Mouse (Mus musculus): Measurements from ENCODE around the gene Sspo.

Gene Sspo

GRCm38 (mm10) chr6:48447929-48448328, at the start of gene Sspo:
Gene Sspo (plus strand): TSS chr6:48448229.
- DNase-seq (ENCODE audit: low spot score in 2 of 2), result no peak

- DNase-seq (ENCODE audit: low spot score in 2 of 2), result no peak
Measured at GRCm38 (mm10) chr6:48399906-48400305, 48.1 kb upstream of the Sspo start.

- no peak for DNase-seq (ENCODE audit: low spot score in 2 of 2)
Measured at GRCm38 (mm10) chr6:48404071-48404470, 44.0 kb upstream of the Sspo start.

GRCm38 (mm10) chr6:48409726-48410343, 38.2 kb upstream of the Sspo start:
- no peak for DNase-seq (ENCODE audit: low spot score in 2 of 2)

GRCm38 (mm10) chr6:48410551-48410950, 37.5 kb upstream of the Sspo start:
- no peak for DNase-seq (ENCODE audit: low spot score in 2 of 2)

GRCm38 (mm10) chr6:48411193-48412092, 36.6 kb upstream of the Sspo start:
- DNase-seq (ENCODE audit: low spot score in 2 of 2), result no peak

- DNase-seq (ENCODE audit: low spot score in 2 of 2), result no peak
Measured at GRCm38 (mm10) chr6:48412147-48412546, 35.9 kb upstream of the Sspo start.

- DNase-seq (ENCODE audit: low spot score in 2 of 2), result no peak
Measured at GRCm38 (mm10) chr6:48412662-48413061, 35.4 kb upstream of the Sspo start.

GRCm38 (mm10) chr6:48413081-48413480, 34.9 kb upstream of the Sspo start:
- DNase-seq (ENCODE audit: low spot score in 2 of 2), result no peak

- DNase-seq (ENCODE audit: low spot score in 2 of 2), result no peak
Measured at GRCm38 (mm10) chr6:48414886-48415285, 33.1 kb upstream of the Sspo start.

GRCm38 (mm10) chr6:48415636-48416035, 32.4 kb upstream of the Sspo start:
- DNase-seq (ENCODE audit: low spot score in 2 of 2), result no peak

GRCm38 (mm10) chr6:48416486-48416885, 31.5 kb upstream of the Sspo start:
- DNase-seq (ENCODE audit: low spot score in 2 of 2), result no peak

- DNase-seq (ENCODE audit: low spot score in 2 of 2), result no peak
Measured at GRCm38 (mm10) chr6:48420647-48421046, 27.4 kb upstream of the Sspo start.

- DNase-seq (ENCODE audit: low spot score in 2 of 2), result no peak
Measured at GRCm38 (mm10) chr6:48423336-48423735, 24.7 kb upstream of the Sspo start.

GRCm38 (mm10) chr6:48424074-48424473, 24.0 kb upstream of the Sspo start:
- DNase-seq (ENCODE audit: low spot score in 2 of 2), result no peak

GRCm38 (mm10) chr6:48426956-48427355, 21.1 kb upstream of the Sspo start:
- no peak for DNase-seq (ENCODE audit: low spot score in 2 of 2)

- no peak for DNase-seq (ENCODE audit: low spot score in 2 of 2)
Measured at GRCm38 (mm10) chr6:48428769-48429557, 19.1 kb upstream of the Sspo start.

GRCm38 (mm10) chr6:48430748-48431147, 17.3 kb upstream of the Sspo start:
- DNase-seq (ENCODE audit: low spot score in 2 of 2), result no peak

GRCm38 (mm10) chr6:48432893-48433816, 14.9 kb upstream of the Sspo start:
- DNase-seq (ENCODE audit: low spot score in 2 of 2), result no peak

GRCm38 (mm10) chr6:48434651-48435050, 13.4 kb upstream of the Sspo start:
- no peak for DNase-seq (ENCODE audit: low spot score in 2 of 2)

- no peak for DNase-seq (ENCODE audit: low spot score in 2 of 2)
Measured at GRCm38 (mm10) chr6:48435111-48435510, 12.9 kb upstream of the Sspo start.
